Mouse (Mus musculus) forelimb bud, embryonic 11.5 days (tissue): ENCODE measurements at regions not wholly inside any gene's neighbourhood (a gene's known extent, or its start where the extent isn't known, plus 50 kb on each side); places are given as distances from the start of the nearest gene placed in this dataset.

Experiments used
- DNase-seq: peaks from one replicate; pipeline ENCODE4 v3.0.0-alpha.2; 2012; ENCODE audit warnings: low read depth, low spot score

DNA sequence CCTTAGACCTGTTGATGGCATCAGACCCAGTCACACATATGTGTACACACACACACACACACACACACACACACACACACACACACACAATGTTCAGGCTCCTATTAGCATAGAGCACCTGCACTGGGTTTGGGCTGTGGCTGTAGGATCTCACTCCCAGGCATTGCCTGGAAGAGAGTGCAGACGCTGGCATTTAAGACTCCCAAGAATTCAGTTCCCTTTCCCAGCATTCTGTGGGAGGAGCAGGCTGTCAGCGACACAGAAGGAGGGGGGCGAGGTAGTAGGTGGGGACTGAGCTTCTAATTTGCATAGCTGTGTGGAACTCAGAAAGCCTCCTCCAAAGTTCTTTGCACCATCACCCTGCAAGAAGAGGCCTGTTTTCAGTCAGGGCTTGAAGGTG lies 374.2 kb upstream of the Fam49b start:
- DNase-seq: peak; percentile 26

DNA sequence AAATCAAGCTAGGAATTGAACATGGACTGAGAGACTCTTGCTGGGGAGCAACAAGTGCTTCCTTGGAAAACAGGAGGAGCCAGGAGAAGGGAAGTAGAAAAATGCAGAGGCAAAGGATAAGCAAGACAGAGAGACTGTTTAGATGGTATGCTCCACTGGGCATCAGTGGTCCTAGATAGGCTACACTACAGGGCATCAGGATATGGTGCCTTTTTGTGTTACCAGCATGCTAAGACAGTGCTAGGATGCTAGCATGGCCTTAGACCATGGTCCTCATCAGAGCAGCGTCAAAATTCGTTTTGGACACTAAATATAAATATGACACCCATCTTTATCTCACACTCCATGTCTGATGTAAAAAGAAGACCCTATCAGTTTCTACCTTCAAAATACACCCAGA lies 374.6 kb upstream of the Fam49b start:
- DNase-seq: no peak

DNA sequence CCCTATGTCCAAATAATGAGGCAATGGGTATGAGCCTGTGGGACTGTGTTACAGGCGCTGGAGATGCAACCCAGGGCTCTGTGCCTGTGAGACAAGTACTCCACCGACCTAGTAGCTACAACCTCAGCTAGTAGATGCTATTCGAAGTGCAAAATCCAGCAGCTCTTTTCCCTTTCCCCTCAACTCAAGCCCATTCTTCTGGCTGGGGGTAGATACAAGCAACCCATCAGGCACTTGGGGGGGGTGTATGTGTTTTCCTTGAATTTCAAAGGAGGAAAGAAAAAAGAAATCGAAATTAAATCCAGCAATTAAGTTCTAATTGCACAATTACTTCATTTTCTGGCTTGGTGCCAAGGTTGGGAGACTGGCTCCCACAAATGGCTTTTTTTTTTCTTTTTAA lies 372.4 kb upstream of the Gm21798 start:
- no peak for DNase-seq

DNA sequence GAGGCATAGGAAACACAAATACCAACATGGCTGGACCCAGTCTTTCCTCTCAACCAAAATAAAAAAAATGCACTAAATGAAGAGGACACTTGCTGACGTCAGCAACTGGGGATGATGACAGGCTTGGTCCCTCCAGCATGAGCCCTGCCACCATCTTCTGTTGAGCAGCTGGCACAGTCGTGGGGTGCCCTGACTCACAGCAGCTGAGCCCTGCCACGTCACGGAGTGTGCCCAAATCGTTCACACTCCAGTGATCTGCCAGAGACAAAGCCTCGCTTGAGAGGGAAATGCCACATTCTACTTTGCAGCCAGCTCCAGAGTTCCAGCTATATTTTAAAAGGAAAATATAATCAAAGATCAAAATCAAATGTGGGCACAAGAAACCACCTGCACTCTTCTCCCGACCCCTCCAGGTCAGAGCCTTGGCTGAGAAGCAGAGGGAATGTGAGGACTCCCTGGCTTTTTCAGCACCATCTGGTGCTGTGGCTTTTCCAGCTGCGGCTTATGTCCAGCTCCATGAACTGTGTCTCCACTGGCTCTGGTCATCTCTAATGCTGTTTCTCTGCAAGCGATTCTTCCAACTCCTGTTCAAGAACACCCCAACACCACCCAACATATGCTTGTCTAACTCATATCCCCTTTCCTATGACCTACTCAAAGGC lies 371.0 kb upstream of the Gm21798 start:
- DNase-seq: no peak

DNA sequence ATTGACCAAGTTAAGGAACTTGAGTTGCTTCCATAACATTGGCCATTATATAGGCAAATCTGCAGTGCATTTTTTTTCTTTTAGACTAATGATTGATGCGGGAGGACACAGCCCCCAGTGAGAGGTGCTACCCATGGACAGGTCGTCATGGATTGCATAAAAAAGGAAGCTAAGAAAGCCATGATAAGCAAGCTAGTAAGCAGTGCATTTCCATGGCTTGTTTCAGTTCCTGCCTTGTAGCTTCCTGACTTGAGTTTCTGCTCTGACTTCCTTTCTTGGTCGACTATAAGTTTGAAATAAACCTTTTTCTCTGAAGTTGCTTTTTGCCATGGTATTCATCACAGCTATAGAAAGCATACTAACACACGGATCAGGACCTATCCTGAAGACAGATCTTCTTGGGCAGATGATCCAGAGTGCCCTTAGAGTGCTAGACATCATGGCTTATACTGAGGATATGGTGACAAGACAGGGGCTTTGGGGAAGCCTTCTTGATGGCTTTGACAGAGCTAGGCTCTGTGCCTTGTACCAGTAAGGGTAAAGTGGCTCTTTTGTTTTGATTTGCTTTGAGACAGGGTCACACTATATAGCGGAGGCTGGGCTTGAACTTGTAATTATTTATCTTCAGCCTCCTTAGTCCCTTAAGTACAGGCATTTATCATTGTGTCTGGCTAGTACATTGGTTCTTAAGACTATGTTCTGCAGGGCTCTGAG lies 370.1 kb upstream of the Gm21798 start:
- DNase-seq: no peak

DNA sequence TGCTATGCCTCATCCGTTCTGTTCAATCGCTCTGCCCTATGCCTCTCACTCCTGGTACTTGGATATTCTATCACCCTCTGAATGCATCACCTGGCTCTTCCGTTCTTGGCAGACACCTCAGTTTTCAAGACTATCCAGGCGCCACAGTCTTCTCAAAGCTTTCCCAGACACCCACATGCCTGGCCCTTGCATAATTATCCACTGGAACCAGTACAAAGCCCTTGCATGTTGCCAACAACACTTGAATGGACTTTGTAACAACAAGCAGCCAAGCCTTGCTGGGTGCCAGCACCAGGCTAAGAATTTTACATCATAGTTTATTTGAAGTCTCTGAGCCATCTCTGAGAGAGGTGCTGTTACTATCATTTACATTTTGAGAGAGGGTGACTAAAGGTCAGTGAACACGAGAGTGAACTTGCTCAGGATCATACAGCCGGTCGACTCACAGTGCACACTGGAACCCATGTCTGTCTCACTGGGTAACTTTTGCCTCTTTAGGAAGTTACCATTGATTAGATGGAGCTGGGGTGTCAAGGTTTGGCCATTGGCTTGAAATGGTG lies 368.8 kb upstream of the Gm21798 start:
- no peak for DNase-seq

DNA sequence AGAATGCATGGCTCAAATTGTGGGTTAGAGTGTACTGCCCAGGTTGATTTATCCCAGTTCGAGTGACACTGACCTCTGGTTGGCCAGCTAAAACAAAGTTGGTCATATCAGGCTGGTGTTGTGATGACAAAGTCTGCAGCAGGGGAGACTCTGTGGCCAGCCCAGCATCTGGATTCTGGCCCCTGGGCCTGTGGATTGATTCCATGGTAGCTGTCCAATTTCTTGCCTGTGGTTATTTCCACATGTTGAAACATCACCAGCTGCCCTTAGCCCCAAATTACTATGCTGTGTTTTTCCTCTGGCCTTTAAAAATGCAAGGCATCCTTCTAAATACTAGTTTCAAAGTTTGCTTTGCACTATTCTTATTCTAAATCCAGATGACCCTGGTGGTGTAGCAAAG lies 346.8 kb upstream of the Gm21798 start:
- no peak for DNase-seq

DNA sequence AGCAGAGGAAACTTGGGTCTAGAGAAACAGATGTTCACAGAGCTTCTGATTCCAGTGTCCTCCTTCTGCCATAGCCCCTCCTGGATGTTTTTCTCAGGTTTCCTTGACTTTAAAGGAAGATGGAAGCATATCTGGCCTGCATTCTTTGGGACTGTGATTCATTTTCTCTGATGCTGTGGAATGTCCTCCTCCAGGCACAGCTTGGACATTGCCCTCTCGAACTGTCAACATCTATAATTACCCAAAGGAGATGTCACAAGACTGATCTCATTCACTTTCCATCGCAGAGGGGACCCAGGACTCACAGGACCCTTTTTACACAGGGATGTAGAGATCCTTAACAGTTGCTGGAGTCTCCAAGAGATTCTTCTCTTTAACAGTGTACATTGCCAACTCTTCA lies 345.9 kb upstream of the Gm21798 start:
- no peak for DNase-seq

DNA sequence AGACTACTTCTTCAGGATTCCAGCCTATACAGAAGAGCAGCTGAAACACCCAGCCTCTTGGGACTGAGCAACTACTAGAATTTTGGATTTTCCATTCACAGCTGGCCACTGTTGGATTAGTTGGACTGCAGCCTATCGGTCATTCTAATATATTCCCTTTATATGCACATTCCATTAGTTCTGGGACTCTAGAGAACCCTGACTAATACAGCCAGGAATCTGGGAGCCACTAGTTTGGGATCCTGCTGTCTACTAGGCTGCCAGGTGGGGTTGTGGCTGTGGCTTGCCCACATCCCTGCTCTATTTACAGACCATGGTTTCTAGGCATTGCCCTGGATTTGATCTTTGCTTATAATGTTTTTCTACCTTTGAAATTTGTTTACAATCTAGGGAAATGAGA lies 343.3 kb upstream of the Gm21798 start:
- no peak for DNase-seq

DNA sequence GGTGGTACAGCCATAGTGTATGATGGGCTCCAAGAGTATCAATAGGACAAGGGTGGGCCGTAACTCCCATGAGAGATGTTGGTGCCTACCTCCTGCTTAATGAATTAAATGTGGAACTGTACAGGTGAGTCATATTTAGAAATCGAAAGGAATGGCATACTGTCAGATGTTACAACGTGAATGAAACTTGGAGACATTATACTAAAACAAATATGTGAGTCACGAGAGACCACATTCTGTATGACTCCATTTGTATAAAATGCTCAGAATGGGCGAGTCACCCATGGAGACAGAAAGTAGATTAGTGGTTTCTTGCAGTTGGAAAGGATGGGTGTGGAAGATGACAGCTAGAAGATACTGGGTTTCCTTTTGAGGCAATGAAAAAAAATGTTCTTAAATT lies 340.4 kb upstream of the Gm21798 start:
- no peak for DNase-seq

DNA sequence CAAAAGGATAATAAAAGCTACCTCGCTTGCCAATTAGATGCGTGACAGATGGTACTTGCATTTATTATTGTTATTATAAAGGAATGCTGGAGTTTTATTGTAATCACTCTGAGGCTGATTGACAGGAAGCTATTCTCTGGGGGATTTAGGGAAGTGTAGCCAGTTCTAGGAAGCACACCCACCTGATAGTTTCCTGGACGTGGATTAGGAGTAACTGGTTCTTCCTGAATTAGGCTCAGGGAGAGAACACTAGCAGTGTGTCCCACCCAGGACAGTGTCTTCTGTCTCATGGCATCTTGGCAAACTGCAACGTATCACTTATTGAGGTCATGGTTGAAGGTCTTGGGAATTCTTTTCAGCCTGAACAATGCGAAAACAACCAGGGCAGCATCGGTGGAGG lies 336.9 kb upstream of the Gm21798 start:
- DNase-seq: no peak

DNA sequence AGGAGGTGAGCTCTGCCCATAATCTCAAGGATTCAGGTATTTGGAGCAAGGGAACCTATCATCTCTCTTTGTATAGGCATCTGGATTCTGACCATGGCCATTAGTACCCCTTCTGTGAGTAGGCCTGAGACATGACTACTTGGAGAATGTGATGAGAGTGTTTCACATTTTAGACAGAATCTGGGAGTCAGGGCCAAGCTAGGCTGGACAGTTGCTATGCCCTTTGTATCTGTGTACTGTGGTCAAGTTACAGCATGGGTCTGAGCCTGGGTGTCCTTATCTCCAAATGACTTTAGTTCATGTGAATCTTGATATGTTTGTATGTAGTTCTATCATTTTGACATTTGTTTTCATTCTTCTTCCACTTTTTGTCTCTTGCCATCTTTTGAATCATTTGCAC lies 336.3 kb upstream of the Gm21798 start:
- no peak for DNase-seq

DNA sequence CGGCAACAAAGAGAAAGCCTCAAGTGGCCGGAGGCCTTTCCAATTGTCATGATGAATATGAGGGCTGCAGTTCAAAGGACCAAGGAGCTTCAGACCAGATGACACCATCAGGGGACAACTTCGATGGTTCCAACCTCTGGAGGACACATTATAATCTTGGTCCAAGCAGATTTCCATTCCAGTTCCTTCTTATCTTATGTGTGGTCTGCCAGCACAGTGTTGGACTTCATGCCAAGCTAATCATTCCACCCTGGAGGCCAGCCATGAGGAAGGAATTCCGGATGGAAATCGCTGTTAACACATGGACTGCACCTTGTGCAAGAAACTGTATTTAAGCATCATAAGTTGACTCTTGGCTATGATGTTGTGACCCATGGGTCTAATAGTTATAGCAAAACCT lies 334.5 kb upstream of the Gm21798 start:
- no peak for DNase-seq

DNA sequence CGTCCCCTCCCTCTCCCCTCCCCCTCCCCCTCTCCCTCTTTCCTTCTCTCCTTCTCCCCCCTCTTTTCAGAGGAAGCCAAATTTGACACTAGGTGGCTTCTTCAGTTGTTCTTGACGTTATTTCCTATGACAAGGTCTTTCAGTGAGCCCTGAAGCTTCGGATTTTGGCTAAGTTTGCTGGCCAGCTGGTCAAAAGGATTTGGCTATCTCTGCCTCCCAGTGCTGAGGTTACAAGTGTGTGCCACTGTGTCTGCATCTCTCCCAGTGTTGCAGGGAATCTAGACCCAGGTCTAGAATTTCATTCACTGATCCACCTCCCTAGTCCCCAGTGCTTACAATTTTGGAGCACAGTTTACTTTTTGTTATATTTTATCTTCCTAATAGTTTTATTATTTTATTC lies 329.7 kb upstream of the Gm21798 start:
- no peak for DNase-seq

DNA sequence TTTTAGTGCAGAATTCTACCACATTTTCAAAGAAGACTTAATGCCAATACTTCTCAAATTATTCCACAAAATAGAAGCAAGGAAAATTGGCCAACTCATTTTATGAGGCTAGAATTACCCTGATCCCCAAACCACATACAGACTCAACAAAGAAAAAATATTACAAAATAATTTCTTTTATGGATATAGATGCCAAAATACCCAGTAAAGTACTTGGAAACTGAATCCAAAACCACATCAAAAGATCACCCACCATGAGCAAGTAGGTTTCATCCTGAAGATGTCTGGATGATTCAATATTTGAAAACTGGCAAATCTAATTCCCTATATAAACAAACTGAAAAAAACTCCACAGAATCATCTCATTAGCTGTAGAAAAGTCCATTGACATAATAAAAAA lies 316.7 kb upstream of the Gm21798 start:
- DNase-seq: no peak

DNA sequence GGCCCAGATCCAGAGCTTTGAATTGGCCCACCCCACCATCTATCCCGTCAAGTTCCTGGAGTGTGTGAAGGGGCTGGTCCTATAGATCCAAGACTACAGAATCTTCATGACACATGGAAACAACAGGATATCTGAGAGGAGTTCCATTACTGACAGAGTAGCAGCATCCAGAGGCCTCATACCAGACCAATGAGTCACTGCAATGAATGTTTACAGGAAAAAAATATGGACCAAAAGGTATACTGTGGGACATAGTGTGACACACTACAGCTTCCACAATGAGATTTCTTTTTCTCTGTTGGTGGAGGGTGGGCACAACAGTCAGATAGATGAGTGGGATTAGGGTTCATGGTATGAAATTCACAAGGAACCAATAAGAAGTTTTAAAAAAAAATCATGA lies 316.0 kb upstream of the Gm21798 start:
- no peak for DNase-seq

DNA sequence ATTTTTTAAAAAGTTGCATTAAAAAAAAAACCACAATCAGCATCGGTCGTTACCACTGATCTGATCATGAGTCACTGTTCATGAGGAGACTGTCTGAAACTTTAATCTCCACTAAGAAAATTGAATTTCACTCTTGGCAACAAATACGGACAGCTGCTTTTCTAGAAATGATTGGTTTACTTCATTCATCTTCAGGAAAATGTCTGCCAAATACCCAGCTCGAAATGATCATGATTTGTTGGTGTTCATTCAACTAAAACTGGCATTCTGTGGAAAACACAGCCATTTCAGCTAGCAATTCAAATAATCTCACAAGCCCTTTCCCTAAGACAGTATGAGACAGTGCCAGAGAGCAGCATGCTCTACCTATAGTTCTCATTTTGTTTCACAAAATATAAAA lies 312.7 kb upstream of the Gm21798 start:
- DNase-seq: no peak

DNA sequence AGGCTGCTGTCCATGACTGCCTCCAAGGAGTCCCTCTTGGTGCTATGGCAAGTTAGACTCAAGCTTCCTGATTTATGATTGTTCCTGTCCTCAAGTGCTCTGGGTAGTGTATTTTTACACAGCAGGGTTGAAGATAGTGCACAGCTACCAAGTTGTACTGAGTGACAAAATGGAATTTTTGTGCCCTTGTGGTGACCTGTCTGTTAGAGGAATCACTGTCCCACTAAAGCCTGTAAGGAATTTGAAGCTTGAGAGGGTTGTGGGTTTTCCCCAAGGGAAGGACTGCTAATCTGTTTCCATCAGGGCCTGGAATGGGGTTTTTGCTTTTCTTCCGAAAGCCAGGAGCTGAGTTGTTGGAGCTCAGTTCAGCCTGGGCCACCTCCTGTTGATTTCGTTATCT lies 306.8 kb upstream of the Gm21798 start:
- no peak for DNase-seq

DNA sequence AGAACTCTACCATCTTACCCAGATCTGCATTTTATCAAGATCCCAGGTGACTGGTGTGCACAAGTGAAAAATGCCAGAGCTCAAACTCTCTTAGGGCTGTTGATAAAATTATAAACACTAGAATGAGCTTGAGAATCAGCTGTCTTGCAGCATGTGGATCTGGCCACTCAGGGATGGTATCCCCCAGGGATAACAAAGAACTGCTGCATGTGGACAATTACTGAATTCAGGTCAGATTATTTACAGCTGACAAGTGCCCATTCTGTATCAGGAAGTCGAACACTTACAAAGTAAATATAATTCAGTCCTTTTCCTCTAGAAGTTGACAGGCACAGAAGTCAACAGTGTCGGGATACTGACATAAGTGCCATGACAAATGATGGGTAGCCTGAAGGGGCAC lies 306.3 kb upstream of the Gm21798 start:
- DNase-seq: no peak

DNA sequence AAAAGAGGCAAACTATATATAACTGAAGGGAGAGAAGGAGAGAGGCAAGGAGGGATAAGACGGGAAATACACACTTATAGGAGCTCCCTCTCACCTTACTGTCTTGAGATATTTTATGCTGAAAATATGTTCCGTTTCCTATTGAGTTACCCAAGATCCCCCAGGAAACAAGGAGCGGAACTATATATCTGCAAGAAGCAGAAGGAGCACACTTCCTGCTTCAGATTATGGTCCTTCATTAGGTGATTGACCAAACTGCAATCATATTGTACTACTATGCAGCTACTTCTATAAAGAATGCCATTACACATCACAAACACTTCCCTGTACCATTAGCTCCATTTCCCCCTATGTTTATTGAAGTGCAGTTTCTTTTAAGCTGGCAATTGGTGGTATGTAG lies 304.9 kb upstream of the Gm21798 start:
- no peak for DNase-seq

DNA sequence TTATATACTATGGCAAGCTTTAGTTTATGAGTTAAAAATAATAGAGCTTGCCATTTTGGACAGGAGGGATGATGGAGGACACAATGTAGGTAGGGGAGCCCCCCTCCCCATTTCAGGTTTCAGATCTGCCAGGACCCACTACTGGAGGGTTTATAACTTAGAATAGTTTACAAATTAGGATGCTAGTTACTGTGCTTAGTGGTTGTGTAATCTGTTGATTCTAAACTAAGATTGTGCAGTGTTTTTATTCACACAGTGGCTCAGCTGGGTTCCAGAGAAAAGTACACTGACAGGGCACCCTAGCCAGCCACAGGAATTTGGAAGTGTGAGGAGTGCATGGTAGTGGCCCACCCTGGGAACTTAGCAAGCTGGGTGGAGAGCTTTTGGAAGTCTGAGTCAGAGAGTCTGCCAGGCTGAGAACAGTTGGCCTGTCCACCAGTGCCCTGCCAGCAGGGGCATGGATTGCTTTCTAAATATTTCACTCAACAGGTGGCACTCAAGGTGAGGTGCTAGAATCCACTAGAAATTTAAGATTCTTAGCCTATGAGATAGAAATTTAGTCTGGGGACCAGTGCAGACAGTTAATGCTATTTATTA lies 303.9 kb upstream of the Gm21798 start:
- no peak for DNase-seq

DNA sequence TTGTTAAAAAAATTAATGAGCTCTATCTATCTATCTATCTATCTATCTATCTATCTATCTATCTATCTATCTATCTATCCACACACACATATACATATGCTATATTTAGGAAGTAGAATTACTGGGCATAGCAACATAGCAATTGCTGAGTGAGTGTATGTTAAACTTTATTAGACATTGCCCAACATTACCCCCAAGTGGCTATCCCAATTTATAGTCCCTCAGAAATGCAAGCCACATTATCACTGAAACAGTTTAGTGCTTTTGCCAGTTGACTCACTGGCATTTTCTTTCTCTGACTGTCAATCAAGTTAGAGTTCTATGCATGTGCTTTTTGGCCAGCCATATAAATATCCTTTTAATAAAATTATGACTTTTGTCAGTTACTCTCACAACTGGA lies 302.3 kb upstream of the Gm21798 start:
- no peak for DNase-seq

DNA sequence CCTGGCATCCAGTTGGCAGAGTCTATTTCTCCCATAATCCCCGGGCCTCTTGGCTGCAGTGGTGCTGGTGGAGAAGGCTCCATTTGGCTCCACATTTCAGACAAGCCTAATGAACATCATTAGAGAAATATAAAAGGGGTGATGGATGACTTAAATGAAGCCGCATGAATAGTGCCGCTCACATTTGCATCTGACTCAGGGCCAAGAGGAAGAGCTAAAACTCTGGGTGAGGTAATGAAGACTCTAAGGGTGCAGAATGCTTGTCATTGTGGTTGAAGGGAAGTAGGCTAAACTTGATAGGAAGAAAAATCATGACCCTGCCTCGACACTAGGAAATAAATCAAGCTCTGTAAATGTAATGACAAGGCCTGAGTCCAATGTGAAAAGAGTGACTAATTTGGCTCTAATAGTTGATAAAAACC lies 298.3 kb upstream of the Gm21798 start:
- DNase-seq: no peak
